Comparison of ENCODE assay signal across 17 mouse cellular contexts in the genomic region with DNA sequence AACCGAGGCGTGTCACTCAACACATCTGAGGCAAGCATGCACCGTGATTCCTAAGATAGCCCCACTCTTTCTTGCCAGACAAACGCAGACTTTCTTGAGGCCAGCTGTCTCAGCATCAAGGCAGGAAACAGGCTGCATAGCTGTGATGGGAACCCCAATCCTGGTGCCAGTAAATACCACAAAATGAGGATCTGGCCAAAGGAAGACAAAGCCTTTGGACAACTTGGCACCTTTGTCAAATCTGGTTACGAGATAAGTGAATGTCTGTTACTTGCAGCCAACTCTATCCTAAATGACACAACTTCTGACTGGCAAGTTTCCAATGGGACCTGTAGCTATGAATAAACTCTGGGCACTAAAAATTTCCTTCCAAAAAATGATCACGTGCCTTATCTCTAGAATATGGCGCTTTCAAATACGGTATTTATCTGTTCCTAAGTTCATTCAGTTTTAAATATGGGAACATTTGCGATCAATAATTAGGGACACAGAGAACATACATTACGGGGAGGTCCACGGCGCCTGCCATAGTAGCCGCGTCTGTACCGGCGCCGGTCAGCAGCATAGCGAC. TPM values are rescaled to one million over a fixed set of nuclear protein-coding genes. Genes with fewer than 3 reads are reported as not detected.
"Had no signal": no experiment of that assay in that cellular context is flagged by ENCODE, and none has a peak within 500 bp of the region (broad histone marks: within the 10 kb centered on the region; RNA-seq: fewer than 3 reads in every experiment).

No protein-coding gene starts in this region.

- H3K9me3 ChIP-seq: limb, embryonic 10.5 days; limb, embryonic 13.5 days; megakaryocyte, embryonic 14.5 days had no signal

- H3K27me3 ChIP-seq: limb, embryonic 13.5 days; megakaryocyte, embryonic 14.5 days had no signal

- ATAC-seq: liver, postnatal 0 days; lung, postnatal 0 days had no signal

- H3K4me3 ChIP-seq: layer of hippocampus, adult 2 months; limb, embryonic 10.5 days; limb, embryonic 13.5 days; megakaryocyte, embryonic 14.5 days had no signal

- H3K9ac ChIP-seq: limb, embryonic 13.5 days; liver, embryonic 14.5 days; liver, postnatal 0 days; lung, embryonic 14.5 days had no signal

- DNase-seq: kidney, adult 9 months; kidney, postnatal 25 days; layer of hippocampus, adult 9-11 months; liver; liver, postnatal 0 days; lung, embryonic 14.5 days; midbrain, embryonic 14.5 days; thymus, postnatal 25 days had no signal

- H3K4me2 ChIP-seq: limb, embryonic 13.5 days; lung, embryonic 14.5 days; midbrain, embryonic 11.5 days had no signal

- H3K27ac ChIP-seq: kidney, postnatal 0 days; layer of hippocampus, adult 2 months; limb, embryonic 10.5 days; limb, embryonic 13.5 days; liver, embryonic 14.5 days; macrophage had no signal

RNA-seq across cellular contexts. Expression of a gene that starts 25.5 kb away (rescaled TPM):
- polyA plus RNA-seq: macrophage had no signal
